Mouse (Mus musculus): ENCODE results near the gene Agfg2. TPM values are rescaled to one million over a fixed set of nuclear protein-coding genes. Genes with fewer than 3 reads are reported as not detected.

Agfg2 gene
- polyA plus RNA-seq, 1 experiment from 2014 or later, result 19.0 TPM

DNA sequence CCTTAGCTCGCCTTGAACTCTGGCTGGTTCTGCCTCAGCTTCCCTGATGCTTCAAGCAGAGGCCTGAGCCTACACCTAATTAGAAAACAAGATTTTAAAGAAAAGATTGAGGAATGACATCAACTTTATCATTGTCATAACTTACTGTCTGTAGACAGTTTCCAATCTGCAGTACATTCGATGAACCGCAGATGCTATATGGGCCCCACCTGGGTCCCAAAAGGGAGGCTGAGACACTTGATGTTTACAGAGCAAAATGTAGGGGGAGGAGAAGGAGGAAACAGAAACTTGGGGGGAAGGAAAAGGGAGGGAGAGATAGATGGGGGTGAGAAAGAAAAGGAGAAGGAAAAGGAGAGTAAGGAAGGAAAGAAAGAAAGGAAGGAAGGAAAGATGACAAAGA is 5.4 kb upstream of the Agfg2 start:
- no peak overlapping the region for H3K9ac ChIP-seq (ENCODE audit: low read length)
- no peaks in the 10 kb centered on the region for H3K9me3 ChIP-seq (replicated peaks; ENCODE audit: control insufficient read depth, low read length)
- H3K27ac ChIP-seq (ENCODE audit: low read length), result no peak overlapping the region
- H3K4me3 ChIP-seq (replicated peaks; ENCODE audit: low read length), result no peak overlapping the region
- H3K36me3 ChIP-seq (ENCODE audit: control insufficient read depth, insufficient read depth, low read length), result no peaks in the 10 kb centered on the region
- no peak for ATAC-seq (ENCODE audit: insufficient read depth, low FRiP score)
- 70% methylated on average over 3 of the region's 3 CpGs for WGBS
- peaks cover 3% of the 10 kb centered on the region; the same call in 1 of the 2 replicates for H3K4me1 ChIP-seq (ENCODE audit: control insufficient read depth, insufficient read depth, low read length)
- H3K27me3 ChIP-seq (ENCODE audit: control insufficient read depth, insufficient read depth, low read length), result no peaks in the 10 kb centered on the region
- H3K4me2 ChIP-seq (ENCODE audit: low read depth, low read length), result no peak overlapping the region

DNA sequence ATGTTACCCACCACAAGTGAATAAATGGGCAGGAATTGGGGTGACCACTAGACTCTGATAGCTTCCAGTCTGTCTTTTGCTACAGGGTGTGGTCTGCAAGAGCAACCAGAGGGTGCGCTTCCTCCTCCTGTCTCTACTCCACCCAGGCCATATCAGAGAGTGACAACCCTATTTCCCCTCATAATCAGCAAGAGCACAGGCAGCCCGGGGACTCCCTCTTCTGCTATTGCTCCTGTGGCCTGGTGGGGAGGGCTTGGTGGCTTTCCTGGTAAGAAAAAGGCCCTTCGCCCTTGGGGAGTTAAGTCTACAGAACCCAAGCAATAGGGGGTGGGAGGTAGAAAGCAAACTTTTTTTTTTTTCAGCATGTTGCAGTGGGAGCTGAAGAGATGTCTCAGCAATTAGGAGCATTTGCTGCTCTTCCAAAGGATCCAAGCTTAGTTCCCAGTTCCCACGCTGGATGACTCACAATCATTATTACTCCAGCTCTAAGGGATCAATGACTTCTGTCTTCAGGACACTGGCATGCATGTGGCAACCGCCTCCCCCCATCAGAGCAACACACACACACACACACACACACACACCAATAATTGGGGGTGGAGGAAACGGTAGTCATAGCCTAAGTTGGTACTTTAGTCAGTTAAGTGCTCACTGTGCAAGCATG is 1.7 kb upstream of the Agfg2 start:
- Histone ChIP-seq H3K36me3 (ENCODE audit: control insufficient read depth, insufficient read depth, low read length) (no peaks in the 10 kb centered on the region), H3K9me3 (replicated peaks; ENCODE audit: control insufficient read depth, low read length) (no peaks in the 10 kb centered on the region), H3K4me1 (ENCODE audit: control insufficient read depth, insufficient read depth, low read length) (peaks cover 15% of the 10 kb centered on the region), H3K4me3 (replicated peaks; ENCODE audit: low read length) (no peak overlapping the region), H3K27ac (ENCODE audit: low read length) (no peak overlapping the region), H3K9ac (ENCODE audit: low read length) (no peak overlapping the region; the same call in 1 of the 2 replicates), H3K27me3 (ENCODE audit: control insufficient read depth, insufficient read depth, low read length) (no peaks in the 10 kb centered on the region), H3K4me2 (ENCODE audit: low read depth, low read length) (no peak overlapping the region; the same call in 1 of the 2 replicates)
- WGBS, result 76% methylated on average over 6 of the region's 6 CpGs
- ATAC-seq (ENCODE audit: insufficient read depth, low FRiP score), result no peak

DNA sequence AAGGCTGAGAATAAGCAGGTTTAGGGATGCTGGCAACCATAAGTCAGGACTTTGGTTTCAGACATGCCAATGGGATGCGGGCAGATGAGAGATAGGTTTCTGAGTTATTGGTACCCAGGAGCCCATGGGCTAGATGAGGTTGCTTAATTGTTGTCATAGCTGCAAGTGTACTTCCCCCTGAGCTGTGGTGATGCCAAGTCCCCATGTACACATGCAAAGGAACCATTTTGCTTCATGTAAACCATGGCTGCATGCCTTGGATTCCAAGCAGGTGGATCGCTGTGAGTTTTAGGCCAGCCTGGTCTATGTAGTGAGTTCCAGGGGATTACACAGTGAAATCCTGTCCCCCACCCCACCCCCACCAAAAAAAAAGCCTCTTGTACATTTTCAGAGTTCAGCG is 1.1 kb upstream of the Agfg2 start:
- no peak overlapping the region; the same call in 1 of the 2 replicates for H3K4me2 ChIP-seq (ENCODE audit: low read depth, low read length)
- H3K9ac ChIP-seq (ENCODE audit: low read length), result no peak overlapping the region
- H3K27me3 ChIP-seq (ENCODE audit: control insufficient read depth, insufficient read depth, low read length), result no peaks in the 10 kb centered on the region
- 93% methylated on average over 3 of the region's 3 CpGs for WGBS
- H3K4me1 ChIP-seq (ENCODE audit: control insufficient read depth, insufficient read depth, low read length), result peaks cover 15% of the 10 kb centered on the region
- H3K36me3 ChIP-seq (ENCODE audit: control insufficient read depth, insufficient read depth, low read length), result no peaks in the 10 kb centered on the region
- no peaks in the 10 kb centered on the region for H3K9me3 ChIP-seq (replicated peaks; ENCODE audit: control insufficient read depth, low read length)
- no peak overlapping the region for H3K27ac ChIP-seq (ENCODE audit: low read length)
- H3K4me3 ChIP-seq (replicated peaks; ENCODE audit: low read length), result no peak overlapping the region
- no peak for ATAC-seq (ENCODE audit: insufficient read depth, low FRiP score)

DNA sequence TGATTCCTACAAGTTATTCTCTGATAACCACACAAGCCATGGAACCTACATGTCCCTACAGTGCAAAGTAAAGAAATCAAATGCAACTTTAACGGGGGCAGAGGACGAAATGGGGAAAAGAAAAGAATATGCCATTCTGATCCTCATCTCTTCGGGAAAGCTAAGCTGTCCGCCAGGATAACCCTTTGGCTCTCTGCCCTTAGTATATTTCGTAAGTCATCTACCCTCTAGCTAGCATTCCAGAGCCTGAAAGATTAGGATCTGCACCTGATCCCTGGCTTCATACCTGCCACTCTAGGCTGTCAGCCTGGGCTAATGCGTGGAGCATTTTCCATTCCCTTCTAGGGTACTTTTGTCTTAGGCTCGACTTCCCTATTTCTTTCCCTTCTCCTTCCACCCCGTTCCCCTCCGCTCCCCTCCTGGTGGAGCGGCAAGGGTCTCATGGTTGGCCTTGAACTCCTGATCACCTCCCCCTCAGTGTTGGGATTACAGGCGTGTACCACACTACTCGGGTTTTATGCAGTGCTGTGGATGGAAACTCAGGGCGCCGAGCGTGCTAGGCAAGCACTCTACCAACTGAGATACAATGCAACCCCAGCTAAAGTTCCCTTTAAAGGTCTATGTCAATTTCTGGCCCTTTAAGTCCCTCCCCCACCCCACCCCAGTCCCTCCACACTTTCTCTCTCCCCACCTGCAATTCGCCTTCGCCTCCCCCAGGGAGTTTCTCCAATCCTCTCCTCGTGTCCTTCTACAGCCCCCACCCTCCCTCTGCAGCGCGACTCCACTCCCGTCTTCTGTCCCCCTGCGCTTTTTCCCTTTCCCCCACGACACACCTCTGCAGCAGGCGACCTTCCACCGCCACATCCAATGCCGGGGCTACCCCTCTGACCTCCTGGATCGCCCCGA is 885 bp downstream of the Agfg2 start:
- Histone ChIP-seq H3K4me1 (ENCODE audit: control insufficient read depth, insufficient read depth, low read length) (peaks cover 15% of the 10 kb centered on the region), H3K4me2 (ENCODE audit: low read depth, low read length) (peak overlapping the region; percentile 95), H3K36me3 (ENCODE audit: control insufficient read depth, insufficient read depth, low read length) (no peaks in the 10 kb centered on the region), H3K27me3 (ENCODE audit: control insufficient read depth, insufficient read depth, low read length) (no peaks in the 10 kb centered on the region), H3K9ac (ENCODE audit: low read length) (peak overlapping the region; percentile 77), H3K27ac (ENCODE audit: low read length) (peak overlapping the region; percentile 78), H3K4me3 (replicated peaks; ENCODE audit: low read length) (peak overlapping the region; percentile 84), H3K9me3 (replicated peaks; ENCODE audit: control insufficient read depth, low read length) (no peaks in the 10 kb centered on the region)
- 6% methylated on average over 28 of the region's 28 CpGs for WGBS
- no peak for ATAC-seq (ENCODE audit: insufficient read depth, low FRiP score)

DNA sequence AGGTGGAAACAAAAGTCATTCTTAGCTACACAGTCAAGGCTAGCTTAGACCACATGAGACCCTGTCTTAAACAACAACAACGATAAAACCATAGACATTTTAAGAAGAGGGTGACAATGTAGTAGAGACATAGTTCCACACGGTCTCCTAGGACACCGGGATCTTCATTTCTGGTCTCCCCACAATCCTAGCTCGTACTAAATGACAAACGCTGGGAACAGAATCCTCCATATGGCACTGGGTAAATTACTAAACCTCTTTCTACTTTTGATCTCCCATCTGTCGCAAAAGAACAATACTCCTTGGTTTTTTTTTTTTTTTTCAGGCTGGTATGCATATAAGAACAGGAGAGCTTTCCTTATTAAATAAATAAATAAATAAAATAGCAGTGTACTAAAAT is 2.0 kb downstream of the Agfg2 start:
- WGBS, result 87% methylated on average over 6 of the region's 6 CpGs
- H3K27me3 ChIP-seq (ENCODE audit: control insufficient read depth, insufficient read depth, low read length), result no peaks in the 10 kb centered on the region

DNA sequence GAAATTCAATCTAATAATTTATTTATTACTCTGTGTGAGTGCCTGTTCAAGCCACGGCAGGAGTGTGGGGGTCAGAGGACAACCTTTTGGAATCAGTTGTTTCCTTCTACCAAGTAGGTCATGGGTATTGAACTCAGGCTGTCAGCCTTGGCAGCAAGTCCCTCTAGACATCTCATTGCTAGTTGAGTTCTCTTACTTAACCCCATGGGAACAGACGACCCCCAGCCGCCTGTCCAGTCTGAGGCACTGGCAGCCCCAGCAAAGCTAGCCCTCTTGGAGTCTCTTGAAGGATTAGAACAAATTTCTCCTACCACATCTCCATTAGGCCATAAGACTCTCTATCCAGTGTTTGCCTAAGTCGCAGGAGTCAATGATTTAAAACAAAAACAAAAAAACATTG is 4.8 kb downstream of the Agfg2 start:
- peaks cover 10% of the 10 kb centered on the region for H3K4me1 ChIP-seq (ENCODE audit: control insufficient read depth, insufficient read depth, low read length)
- ATAC-seq (ENCODE audit: insufficient read depth, low FRiP score), result no peak

More for the DNA sequence above, 2.0 kb downstream of the Agfg2 start:
- no peak overlapping the region for H3K4me3 ChIP-seq (replicated peaks; ENCODE audit: low read length)
- ATAC-seq (ENCODE audit: insufficient read depth, low FRiP score), result no peak
- H3K9ac ChIP-seq (ENCODE audit: low read length), result no peak overlapping the region
- H3K4me1 ChIP-seq (ENCODE audit: control insufficient read depth, insufficient read depth, low read length), result peaks cover 15% of the 10 kb centered on the region
- H3K27ac ChIP-seq (ENCODE audit: low read length), result no peak overlapping the region
- H3K36me3 ChIP-seq (ENCODE audit: control insufficient read depth, insufficient read depth, low read length), result no peaks in the 10 kb centered on the region
- no peak overlapping the region for H3K4me2 ChIP-seq (ENCODE audit: low read depth, low read length)
- no peaks in the 10 kb centered on the region for H3K9me3 ChIP-seq (replicated peaks; ENCODE audit: control insufficient read depth, low read length)

DNA sequence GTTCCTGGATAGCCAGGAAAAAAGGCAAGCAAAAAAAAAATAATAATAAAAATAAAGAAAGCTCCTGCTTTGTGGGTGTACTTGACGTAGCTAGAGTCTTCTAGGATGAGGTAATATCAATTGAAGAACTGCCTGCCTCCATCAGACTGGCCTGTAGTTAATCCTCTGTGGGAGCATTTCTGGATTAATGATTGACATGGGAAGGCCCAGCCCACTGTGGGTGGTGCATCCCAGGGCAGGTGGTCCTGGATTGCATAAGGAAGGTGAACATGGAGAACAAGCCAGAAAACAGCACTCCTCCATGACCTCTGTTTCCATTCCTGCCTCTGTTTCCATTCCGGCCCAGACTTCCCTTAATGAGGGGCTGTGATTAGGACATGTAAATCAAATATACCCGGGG is 5.8 kb downstream of the Agfg2 start:
- no peaks in the 10 kb centered on the region for H3K36me3 ChIP-seq (ENCODE audit: control insufficient read depth, insufficient read depth, low read length)
- H3K9ac ChIP-seq (ENCODE audit: low read length), result no peak overlapping the region
- WGBS, result 72% methylated on average over 3 of the region's 3 CpGs
- no peaks in the 10 kb centered on the region for H3K9me3 ChIP-seq (replicated peaks; ENCODE audit: control insufficient read depth, low read length)
- no peak overlapping the region for H3K4me2 ChIP-seq (ENCODE audit: low read depth, low read length)
- no peak for ATAC-seq (ENCODE audit: insufficient read depth, low FRiP score)
- peaks cover 10% of the 10 kb centered on the region for H3K4me1 ChIP-seq (ENCODE audit: control insufficient read depth, insufficient read depth, low read length)
- H3K4me3 ChIP-seq (replicated peaks; ENCODE audit: low read length), result no peak overlapping the region
- H3K27ac ChIP-seq (ENCODE audit: low read length), result no peak overlapping the region
- H3K27me3 ChIP-seq (ENCODE audit: control insufficient read depth, insufficient read depth, low read length), result no peaks in the 10 kb centered on the region

More for the DNA sequence above, 4.8 kb downstream of the Agfg2 start:
- no peak overlapping the region for H3K27ac ChIP-seq (ENCODE audit: low read length)
- H3K4me3 ChIP-seq (replicated peaks; ENCODE audit: low read length), result no peak overlapping the region
- H3K4me2 ChIP-seq (ENCODE audit: low read depth, low read length), result no peak overlapping the region
- H3K9me3 ChIP-seq (replicated peaks; ENCODE audit: control insufficient read depth, low read length), result no peaks in the 10 kb centered on the region
- no peaks in the 10 kb centered on the region for H3K27me3 ChIP-seq (ENCODE audit: control insufficient read depth, insufficient read depth, low read length)
- WGBS, result 77% methylated on average over 4 of the region's 4 CpGs
- H3K9ac ChIP-seq (ENCODE audit: low read length), result no peak overlapping the region
- H3K36me3 ChIP-seq (ENCODE audit: control insufficient read depth, insufficient read depth, low read length), result no peaks in the 10 kb centered on the region

DNA sequence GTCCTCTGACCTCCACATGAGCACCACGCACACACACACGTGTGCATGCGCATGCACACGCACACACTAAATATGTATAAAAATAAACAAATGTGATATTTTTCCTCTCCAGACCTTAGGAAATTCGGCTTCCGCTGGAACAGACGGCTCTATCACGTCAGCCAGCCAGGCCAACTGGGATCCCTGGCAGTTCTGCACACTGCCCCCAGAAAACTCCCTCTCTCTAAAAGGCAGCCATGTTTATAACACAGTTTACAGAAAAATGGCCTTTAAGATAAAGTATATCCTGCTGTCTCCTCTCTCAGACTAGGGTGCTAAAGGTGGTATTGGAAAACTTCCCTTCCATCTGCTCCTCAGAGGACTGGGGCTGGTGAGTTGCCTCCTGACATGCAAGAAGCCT is 6.7 kb downstream of the Agfg2 start:
- no peak for ATAC-seq (ENCODE audit: insufficient read depth, low FRiP score)
- no peak overlapping the region for H3K27ac ChIP-seq (ENCODE audit: low read length)
- peaks cover 7% of the 10 kb centered on the region for H3K4me1 ChIP-seq (ENCODE audit: control insufficient read depth, insufficient read depth, low read length)
- H3K4me3 ChIP-seq (replicated peaks; ENCODE audit: low read length), result no peak overlapping the region
- no peaks in the 10 kb centered on the region for H3K27me3 ChIP-seq (ENCODE audit: control insufficient read depth, insufficient read depth, low read length)
- H3K4me2 ChIP-seq (ENCODE audit: low read depth, low read length), result no peak overlapping the region
- H3K9ac ChIP-seq (ENCODE audit: low read length), result no peak overlapping the region
- WGBS, result 92% methylated on average over 8 of the region's 8 CpGs
- no peaks in the 10 kb centered on the region for H3K36me3 ChIP-seq (ENCODE audit: control insufficient read depth, insufficient read depth, low read length)
- H3K9me3 ChIP-seq (replicated peaks; ENCODE audit: control insufficient read depth, low read length), result no peaks in the 10 kb centered on the region

DNA sequence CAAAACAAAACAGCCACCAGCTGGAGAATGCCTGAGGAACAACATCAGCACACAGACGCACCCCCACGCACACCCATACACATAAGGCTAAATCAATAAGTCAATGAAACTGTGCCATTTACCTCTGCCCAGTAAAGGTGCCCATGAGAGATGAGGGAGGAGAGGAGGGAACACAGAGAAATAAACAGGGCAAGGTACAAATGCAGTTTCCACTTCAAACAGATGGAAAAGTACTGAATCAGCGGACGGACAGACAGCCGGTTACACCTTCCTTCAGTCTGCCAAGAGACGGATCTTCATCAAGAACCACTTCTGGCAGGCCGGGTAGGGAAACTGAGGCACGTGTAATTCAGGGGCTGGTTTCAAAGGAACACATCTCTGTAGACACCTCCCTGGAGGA is 9.7 kb downstream of the Agfg2 start:
- Histone ChIP-seq H3K4me3 (replicated peaks; ENCODE audit: low read length) (no peak overlapping the region), H3K4me1 (ENCODE audit: control insufficient read depth, insufficient read depth, low read length) (peaks cover 28% of the 10 kb centered on the region), H3K4me2 (ENCODE audit: low read depth, low read length) (no peak overlapping the region), H3K9ac (ENCODE audit: low read length) (no peak overlapping the region), H3K27ac (ENCODE audit: low read length) (no peak overlapping the region), H3K27me3 (ENCODE audit: control insufficient read depth, insufficient read depth, low read length) (no peaks in the 10 kb centered on the region), H3K36me3 (ENCODE audit: control insufficient read depth, insufficient read depth, low read length) (no peaks in the 10 kb centered on the region), H3K9me3 (replicated peaks; ENCODE audit: control insufficient read depth, low read length) (no peaks in the 10 kb centered on the region)
- ATAC-seq (ENCODE audit: insufficient read depth, low FRiP score), result no peak
- WGBS, result 92% methylated on average over 8 of the region's 8 CpGs
